Mouse (Mus musculus): ENCODE data around the gene Mbnl3.

The Mbnl3 gene

DNA sequence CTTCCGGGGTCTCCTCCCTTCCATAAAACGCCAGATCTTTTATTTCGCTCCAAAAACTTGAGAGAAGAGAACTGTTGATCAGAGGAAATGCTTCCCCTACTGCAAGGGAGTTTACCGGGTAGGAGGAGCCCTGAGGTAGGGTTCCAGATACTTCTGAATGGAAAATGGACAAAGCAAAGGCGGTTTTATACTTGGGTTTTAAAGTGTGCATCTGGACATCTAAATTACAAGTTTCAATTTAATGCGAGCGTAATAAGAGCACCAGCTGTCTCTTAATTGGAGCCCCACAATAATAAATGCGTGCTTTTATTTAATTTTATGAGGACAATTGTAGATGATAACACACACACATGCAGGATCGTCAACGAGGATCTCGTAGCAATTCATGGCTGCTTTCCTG, at the start of gene Mbnl3:
Gene Mbnl3 (minus strand): TSS at position 101 of the 400 bp plus-strand sequence.
- DNase-seq (ENCODE audit: low spot score) = no peak

DNA sequence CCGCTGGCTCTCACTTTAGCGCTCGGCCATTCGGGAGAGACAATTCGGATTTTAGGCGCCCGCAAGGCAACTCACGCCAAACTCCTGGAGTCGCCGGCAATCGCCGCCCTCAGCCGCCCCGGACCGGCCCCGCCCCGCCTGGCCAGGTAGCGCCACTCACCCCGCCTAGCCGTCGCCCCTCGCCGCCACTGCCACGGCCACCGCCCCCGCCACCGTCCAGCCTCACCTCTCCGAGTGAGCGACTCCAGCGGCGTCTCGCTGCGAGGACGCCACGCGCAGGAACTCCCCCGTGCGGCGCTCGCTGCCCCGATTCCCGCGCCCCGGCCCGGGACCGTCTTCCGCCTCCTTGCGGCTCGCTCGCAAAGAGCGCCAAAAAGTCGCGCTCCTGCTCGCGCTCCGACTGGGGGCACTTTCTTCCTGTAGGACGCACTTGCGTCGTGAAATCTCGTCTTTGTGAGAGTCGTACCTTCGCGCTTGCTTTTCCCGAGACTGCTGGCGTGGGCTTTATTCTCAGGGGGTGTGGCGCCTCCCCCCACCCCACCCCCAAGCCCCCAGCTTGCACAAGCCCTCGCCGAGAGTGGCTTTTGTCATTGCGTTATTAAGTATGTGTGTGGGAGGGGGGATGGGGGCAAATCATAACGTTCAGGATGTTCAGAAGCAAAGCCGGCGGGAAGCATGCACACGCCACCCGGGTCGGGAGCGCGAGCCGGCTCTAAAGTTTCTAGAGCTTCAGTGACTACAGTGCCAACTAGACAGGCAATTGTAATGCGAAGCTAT, 596 bp downstream of the Mbnl3 start:
- peak; percentile 50 for DNase-seq (ENCODE audit: low spot score)

DNA sequence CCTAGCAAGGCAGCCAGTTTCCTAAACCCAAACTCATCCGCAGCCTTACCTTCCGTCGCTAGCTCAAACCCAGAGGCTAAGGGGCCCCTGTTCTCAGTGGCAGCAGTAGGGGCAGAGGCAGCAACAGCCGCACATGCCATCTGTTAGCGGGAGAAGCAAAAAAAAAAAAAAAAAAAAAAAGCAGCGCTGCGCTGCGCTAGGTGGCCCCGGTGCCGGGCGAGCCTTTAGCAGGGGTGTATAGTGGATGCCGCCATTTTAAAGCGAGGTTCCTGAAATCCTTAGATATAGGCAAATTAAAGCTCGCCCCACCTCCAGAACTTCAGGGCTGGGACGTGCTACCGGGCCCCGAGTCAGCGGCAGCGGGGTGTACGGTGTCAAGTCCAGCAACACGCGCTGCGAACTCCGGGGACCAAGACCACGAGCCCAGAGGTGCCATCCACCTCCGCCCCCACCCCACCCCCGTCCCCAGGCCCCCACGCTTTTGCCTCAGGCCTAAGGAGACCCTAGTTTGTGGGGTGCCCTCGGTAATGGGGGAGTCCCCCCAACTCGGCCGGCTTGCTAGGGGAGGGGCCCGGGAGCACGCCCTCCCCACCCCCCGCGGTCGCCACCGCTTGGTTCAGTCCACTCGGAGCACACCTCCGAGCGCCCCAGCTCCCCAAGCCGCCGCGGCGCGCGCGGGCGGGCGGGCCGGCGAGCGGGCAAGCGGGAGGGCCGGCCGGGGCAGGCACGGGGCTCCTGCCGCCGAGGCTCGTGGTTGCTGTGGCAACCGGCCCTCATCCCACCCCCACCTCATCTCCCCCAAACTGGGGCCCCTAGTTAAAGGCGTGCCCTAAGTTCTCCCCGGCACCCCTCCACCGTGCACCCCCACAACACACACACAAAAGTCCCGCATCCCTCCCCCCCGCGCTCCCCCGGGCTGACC, 1.4 kb downstream of the Mbnl3 start:
- peak; percentile 55 for DNase-seq (ENCODE audit: low spot score)

DNA sequence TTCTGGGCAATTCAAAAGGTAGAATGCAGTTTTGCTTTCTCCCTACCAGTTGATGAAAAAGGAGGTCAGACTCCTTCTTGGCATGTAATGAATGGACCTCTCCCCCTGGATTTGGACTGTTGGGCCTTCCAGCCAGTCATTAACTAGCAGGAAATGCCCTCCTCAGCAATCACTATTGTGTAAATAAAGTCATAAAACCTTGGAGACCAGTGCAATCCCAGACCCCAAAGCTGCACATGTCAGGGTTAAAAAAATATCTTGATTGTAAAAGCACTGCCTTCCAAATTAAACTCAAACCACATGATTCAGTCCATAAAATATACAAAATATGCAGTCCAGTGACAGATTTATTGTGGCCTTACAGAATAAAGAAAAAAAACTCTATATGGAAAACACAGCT, 9.3 kb downstream of the Mbnl3 start:
- DNase-seq (ENCODE audit: low spot score) = no peak

DNA sequence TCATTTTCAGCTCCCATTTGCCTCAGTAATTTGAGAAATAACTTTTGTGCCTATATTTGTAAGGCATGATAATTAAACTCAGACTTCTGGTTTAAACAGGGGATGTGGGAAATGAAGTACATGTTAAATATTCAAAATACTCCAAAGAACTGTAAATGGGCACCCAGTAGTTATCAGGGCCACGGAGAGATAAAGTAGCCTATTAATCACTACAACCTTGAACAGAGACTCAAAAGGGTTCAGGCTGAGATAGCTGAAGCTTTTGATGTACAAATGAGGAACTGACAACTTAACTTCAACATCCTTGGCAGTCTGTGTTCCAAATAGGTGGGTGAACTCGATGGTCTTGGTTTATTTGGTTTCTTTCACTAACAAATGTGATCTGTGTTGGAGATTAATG, 34.4 kb downstream of the Mbnl3 start:
- DNase-seq (ENCODE audit: low spot score) = no peak

DNA sequence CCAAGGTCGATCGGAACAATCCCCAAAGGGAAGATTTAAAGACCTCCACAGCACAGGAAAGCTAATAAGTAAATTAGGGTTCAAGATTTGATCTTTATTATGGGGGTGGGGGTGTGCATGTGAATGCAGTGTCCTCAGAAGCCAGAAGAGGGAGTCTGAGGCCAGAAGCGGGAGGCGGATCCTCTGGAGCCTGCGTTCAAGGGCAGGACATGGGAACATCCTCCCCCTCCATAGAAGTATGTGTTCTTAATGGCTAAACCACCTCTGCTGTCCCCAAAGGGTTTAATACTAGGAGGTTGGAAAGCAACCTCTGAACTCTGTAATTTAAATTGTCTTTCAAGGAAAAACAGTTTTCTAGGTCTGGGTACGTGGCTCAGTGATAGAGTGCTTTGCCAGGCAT, 34.9 kb downstream of the Mbnl3 start:
- DNase-seq (ENCODE audit: low spot score) = peak; percentile 6

DNA sequence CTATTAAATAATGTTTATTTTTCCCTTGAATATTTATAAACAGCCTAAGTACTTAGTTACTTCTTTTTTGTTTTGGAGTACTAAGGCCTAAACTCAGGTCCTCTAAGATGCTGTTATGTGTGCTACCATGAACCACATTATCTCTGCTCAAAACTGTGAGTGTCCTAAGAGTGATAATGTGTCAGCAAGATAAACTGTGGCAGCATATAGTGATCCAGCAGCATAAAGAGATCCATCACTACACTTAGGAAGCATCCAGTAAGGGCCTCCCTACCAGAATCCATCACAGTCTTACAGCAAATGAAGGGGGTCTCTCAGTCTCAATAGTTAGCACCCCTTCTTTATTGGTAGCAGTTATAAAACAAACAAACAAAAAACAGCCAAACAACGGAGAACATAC, 35.9 kb downstream of the Mbnl3 start:
- DNase-seq (ENCODE audit: low spot score) = no peak

DNA sequence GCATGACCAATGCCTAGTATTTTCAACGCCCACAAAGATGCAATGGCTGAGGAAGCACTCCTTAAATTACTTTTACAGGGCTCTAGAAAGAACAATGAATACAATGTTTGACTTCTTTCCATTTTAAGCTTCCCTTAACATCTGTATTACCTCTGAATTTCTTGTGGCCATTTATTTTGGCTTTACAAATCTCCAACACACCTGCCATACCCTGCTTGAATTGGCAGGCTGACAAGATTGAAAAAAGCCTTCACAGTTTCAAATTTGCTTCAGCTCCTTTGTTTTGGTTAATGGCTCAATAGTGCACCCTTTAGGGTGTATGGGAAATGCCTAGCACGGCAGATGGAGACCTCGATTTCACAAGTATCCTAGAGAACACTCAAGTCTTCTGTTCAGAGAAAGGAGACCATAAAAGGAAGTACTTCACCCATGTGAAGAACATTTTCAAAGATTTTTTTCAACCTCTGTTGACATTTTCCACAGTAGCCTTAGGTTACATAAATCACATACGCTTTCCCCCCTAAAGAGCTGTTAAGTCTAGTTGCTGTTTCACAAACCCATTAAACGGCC, 36.8 kb downstream of the Mbnl3 start:
- no peak for DNase-seq (ENCODE audit: low spot score)

DNA sequence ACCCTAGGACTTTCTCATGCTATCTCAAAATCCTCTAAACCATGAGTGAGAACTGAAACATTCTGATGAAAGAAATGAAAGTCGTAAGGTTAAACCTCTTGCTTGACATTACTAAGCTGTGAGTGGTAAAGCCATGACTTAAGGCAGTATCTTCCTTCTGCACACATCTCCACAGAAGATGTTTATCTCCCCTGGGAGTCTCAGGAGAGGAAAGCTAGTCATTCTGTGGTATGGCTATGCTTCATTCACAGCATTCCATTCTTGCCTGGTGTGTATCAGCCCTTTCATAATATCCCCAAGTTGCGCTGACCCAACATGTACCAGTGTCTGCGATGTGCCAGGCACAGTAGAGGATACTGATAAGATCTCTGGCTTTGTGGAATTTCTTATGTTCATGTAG, 38.4 kb downstream of the Mbnl3 start:
- no peak for DNase-seq (ENCODE audit: low spot score)

DNA sequence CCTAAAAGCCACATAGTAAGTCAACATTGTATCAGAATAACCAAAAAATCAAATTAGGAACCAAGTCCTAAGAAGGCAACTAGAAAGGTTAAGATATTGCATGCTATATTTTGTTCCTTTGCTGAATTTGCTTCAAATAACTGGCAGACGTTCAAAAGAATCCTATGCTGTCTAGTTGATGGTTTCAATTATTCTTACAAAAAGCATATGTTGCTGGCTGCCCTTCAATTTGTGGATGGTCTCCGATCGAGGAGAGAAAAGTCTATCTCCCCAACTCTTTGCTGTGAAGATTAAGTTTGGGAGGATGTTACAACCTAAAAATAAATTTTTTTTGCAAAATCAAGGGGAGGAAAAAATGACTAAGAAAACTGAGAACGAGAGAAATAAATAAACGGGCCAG, 41.6 kb downstream of the Mbnl3 start:
- no peak for DNase-seq (ENCODE audit: low spot score)

DNA sequence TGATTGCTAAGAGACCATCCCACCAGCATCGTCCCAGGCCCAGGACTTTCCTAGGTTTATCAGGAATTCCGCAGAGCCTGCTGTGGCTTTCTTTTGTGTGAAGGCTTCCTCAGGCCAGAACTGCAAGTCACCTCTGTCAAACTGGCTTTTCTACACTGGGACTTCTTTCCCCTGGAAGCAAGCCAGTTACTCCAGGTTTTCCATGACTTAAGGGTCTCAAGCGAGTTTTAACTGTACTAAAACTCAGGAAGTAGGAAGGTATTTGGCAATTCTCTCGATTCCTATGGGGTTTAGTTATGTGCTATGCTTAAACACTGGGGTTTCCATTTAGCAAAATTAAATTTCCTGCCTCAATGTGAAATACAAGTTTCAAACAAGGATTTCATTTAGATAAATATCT, 57.9 kb downstream of the Mbnl3 start:
- DNase-seq (ENCODE audit: low spot score) = no peak

DNA sequence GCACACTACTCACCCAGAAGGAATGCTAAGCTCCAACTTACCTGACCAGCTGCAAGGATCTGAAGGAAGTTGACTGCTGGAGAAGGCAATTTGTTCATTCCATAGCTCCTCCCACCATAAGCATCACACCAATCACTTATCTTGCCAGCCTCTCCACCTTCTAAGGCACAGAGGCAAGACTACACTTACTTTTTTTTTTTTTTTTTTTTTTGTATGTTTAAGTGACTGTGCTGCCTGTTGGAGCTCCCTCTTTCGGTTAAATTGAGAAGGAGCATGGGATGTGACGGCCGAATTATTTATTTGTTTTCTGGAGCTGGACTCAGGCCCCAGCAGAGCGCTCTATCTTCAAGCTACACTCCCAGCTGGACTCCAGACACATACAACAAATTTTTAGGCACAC, 60.0 kb downstream of the Mbnl3 start:
- DNase-seq (ENCODE audit: low spot score) = no peak

DNA sequence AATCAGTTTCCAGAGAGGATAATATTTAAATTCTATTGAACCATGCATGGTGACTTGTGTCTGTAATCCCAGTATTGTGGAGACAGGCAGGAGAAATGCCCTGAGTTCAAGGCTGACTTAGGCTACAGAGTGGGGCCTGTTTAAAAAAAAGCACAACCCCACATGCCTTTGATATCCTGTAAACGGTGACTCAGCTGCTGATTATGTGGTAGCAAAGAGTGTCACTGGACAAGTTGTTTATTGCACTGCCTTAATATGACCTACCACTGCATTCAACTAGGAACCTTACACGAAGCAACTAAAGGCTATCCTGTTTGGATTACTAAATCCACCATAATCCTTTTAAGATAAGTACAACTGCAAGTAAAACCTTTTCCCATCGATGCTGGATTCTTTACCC, 66.3 kb downstream of the Mbnl3 start:
- DNase-seq (ENCODE audit: low spot score) = no peak

DNA sequence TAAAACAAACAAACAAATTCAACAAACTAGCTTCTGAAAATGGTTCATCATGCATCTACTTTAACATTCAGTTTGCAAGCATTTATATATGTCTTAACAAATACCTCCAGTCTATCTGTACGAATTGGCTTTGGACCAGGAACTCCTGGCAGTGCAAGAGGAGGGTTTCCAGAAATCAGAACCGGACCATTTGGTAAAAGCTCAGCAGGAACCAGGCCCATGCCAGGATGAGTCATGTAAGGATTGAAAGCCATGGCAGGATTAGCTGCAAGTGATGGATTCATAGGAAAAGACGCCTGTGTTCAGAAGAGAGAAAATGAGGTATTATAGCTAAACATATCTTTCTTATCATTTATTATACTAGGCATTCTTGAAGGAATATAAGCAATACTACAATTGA, 75.0 kb downstream of the Mbnl3 start:
- DNase-seq (ENCODE audit: low spot score) = no peak

DNA sequence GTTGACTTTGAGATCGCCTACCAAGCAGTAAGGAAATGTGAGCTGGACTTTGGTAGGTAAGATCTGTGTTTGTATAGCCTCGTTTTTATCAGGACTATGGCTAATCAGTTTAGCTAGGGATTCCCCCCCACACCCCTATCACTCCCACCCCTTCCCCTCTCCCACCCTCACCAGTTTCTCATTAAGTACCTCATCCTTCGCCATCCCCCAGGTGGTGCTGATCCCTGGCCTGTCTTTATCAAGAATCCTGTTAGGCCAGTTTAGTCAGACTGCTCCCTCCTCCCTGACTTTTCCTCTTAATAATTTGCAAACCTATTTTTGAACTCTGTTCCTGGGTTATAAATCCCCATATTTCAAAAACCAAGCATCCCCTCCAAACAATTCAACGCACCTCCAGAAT, 103.6 kb downstream of the Mbnl3 start:
- DNase-seq (ENCODE audit: low spot score) = no peak

DNA sequence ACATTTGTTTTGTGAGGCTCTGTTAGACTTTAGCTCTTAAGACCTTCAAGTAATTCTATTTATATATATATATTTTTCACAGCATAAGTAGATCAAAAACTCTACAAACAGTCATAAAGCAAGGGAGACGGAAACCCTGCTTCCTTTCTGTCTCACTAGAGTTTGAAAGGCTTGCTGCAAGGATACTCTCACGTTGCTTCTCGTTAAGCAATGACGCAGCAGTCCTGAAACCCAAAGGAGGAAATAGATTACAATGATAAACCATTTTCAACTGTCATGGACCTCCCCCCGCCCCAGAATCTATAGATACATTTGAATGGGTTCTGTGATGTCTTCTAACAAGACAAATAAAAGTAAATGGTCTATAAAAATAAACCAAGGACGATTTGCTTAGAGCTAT, 121.4 kb downstream of the Mbnl3 start:
- DNase-seq (ENCODE audit: low spot score) = no peak

DNA sequence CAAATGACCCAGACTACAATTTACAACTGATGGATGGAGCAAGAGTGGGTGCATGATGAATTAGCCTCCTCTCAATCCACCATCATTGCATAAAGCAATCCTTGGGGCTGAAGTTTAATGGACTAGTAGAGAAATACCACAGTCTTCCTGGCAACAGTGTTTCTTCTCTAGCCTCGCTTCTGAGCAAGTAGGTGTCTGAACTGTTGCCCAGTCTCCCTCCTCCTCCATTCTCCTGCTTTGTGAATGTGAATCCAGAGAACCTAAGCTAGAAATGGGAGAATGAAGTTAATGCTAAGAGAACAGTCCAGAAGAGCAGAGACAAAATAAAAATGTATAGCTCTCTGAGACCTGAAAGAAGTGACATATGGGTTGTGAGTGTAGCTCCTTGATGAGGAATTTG, 122.1 kb downstream of the Mbnl3 start:
- DNase-seq (ENCODE audit: low spot score) = no peak

DNA sequence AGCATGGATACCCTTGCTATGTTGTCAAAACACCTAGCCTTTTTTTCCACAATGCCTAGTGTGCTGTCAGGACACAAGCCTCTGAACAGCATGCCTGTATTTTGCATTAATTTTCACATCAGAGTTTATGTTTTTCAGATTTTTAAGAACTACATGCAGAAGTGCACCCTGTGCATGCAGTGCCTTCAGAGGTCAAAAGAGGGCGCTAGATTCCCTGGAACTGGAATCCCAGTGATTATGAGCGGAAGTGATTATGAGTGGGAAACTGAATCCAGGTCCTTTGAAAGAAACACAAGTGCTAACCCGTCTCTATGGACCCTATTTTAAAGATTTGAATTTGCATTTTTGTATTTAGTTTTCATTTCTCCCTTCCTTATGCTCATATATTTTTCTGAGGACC, 129.6 kb downstream of the Mbnl3 start:
- no peak for DNase-seq (ENCODE audit: low spot score)

Measured in ovary, postnatal 36 days (tissue).